Mouse (Mus musculus) liver, embryonic 14.5 days (tissue): ENCODE measurements around the gene Sall4.

ENCODE experiments used
- CTCF ChIP-seq: IDR thresholded peaks from 2 replicates; pipeline ENCODE4 v1.5.1; 2016; ENCODE audit warnings: antibody characterized with exemption, low read depth, control low read depth
- EP300 ChIP-seq: IDR thresholded peaks from 2 replicates; pipeline ENCODE4 v1.6.1; 2016; ENCODE audit warnings: antibody characterized with exemption, low read depth

DNA sequence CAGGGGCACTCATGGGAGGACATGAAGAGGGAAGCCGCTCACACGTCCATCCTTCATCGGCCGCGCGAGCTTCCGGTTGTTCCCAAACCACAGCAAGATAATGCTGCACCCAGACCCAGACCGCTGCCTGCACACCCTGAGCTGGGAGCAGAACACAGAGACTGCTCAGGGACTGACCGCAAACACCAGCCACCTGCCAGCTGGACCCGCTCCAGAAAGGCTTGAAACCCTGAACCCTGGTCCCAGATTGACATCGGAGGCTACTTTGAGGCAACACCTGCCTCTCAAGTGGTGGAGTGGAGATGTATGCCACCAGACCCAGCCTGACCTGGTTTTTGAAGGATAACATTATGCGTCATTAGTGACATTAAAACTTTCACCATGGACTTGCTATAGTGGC is 31.6 kb upstream of the Sall4 start:
- no peak for TF ChIP-seq EP300
- no peak for TF ChIP-seq CTCF
